Mouse (Mus musculus) adipose tissue, adult 10 weeks (tissue): ENCODE measurements around the gene Ptprn. TPM values are rescaled to one million over a fixed set of nuclear protein-coding genes. Genes with fewer than 3 reads are reported as not detected.

Experiments
- polyA plus RNA-seq: library from polyadenylated mRNA; stranded (reverse); fragments of 350-450 nt; fragmentation: Illumina TruSeq; extraction: RNeasy Lipid Tissue Mini Kit (QIAGEN cat#74804); gene quantifications from one replicate; pipeline ENCODE4 v1.2.3, GENCODE M21; 2014; ENCODE audit warnings: low read depth, low replicate concordance

Ptprn gene
- polyA plus RNA-seq = 0.16 TPM

GRCm38 (mm10) chr1:75264091-75264880 lies at the start of gene Ptprn:
Gene Ptprn, minus strand, starts transcription at chr1:75264502.

GRCm38 (mm10) chr1:75278228-75278627 lies 13.9 kb upstream of the Ptprn start, which contains the start of gene Resp18:
Gene Resp18, minus strand, starts transcription at chr1:75278415.

GRCm38 (mm10) chr1:75236117-75237050 lies 27.9 kb downstream of the Ptprn start, which contains the start of gene Dnajb2:
Gene Dnajb2, plus strand, starts transcription at chr1:75236406.

GRCm38 (mm10) chr1:75231664-75232152 lies 32.6 kb downstream of the Ptprn start, which contains the start of gene A630095N17Rik:
Gene A630095N17Rik, minus strand, starts transcription at chr1:75232102.

GRCm38 (mm10) chr1:75219531-75219930 lies 44.8 kb downstream of the Ptprn start, which contains the start of gene Tuba4a:
Gene Tuba4a, minus strand, starts transcription at chr1:75219865.

GRCm38 (mm10) chr1:75210136-75211087 lies 53.9 kb downstream of the Ptprn start, which contains the start of the genes Glb1l and Stk16:
Gene Glb1l, minus strand, starts transcription at chr1:75210813.
Gene Stk16, plus strand, starts transcription at chr1:75210838.

Other genes starting within 250 kb of the Ptprn start
- 4.7 TPM for gene Nhej1, start 139.3 kb downstream of the Ptprn start, polyA plus RNA-seq
- gene Slc23a3, start 130.6 kb downstream of the Ptprn start, polyA plus RNA-seq = 0.62 TPM
- gene Cnppd1, start 121.8 kb downstream of the Ptprn start, polyA plus RNA-seq = 44.8 TPM
- 64.7 TPM for gene Retreg2, start 121.7 kb downstream of the Ptprn start, polyA plus RNA-seq
- 24.0 TPM for gene Zfand2b, start 95.9 kb downstream of the Ptprn start, polyA plus RNA-seq
- gene Abcb6, start 84.1 kb downstream of the Ptprn start, polyA plus RNA-seq = 17.0 TPM
- 26.4 TPM for gene Ankzf1, start 72.4 kb downstream of the Ptprn start, polyA plus RNA-seq
- 26.4 TPM for gene Atg9a, start 72.3 kb downstream of the Ptprn start, polyA plus RNA-seq
- gene Glb1l, start 53.7 kb downstream of the Ptprn start, polyA plus RNA-seq = 40.7 TPM
- gene Stk16, start 53.7 kb downstream of the Ptprn start, polyA plus RNA-seq = 100 TPM
- 55.1 TPM for gene Tuba4a, start 44.6 kb downstream of the Ptprn start, polyA plus RNA-seq
- not detected for gene A630095N17Rik, start 32.4 kb downstream of the Ptprn start, polyA plus RNA-seq
- 54.8 TPM for gene Dnajb2, start 28.1 kb downstream of the Ptprn start, polyA plus RNA-seq
- gene Resp18, start 13.9 kb upstream of the Ptprn start, polyA plus RNA-seq = not detected
- 85.7 TPM for gene Dnpep, start 53.5 kb upstream of the Ptprn start, polyA plus RNA-seq
- gene Des, start 95.8 kb upstream of the Ptprn start, polyA plus RNA-seq = 40.0 TPM
- gene Speg, start 110.8 kb upstream of the Ptprn start, polyA plus RNA-seq = 9.7 TPM
- 103 TPM for gene Gmppa, start 171.4 kb upstream of the Ptprn start, polyA plus RNA-seq
- gene Asic4, start 185.9 kb upstream of the Ptprn start, polyA plus RNA-seq = not detected
- 31.5 TPM for gene Chpf, start 214.8 kb upstream of the Ptprn start, polyA plus RNA-seq
- 1.2 TPM for gene Tmem198, start 215.0 kb upstream of the Ptprn start, polyA plus RNA-seq
- gene Obsl1, start 241.9 kb upstream of the Ptprn start, polyA plus RNA-seq = 21.6 TPM
- 20.7 TPM for gene Inha, start 242.6 kb upstream of the Ptprn start, polyA plus RNA-seq